Mouse (Mus musculus) kidney, postnatal 0 days (tissue): ENCODE data around the gene Snrnp35. TPM values are rescaled to one million over a fixed set of nuclear protein-coding genes. Genes with fewer than 3 reads are reported as not detected.

Source experiments
- ATAC-seq: fragments of 200-750 bp; cut with Nextera tagmentation; replicated peaks from 2 replicates; pipeline ENCODE4 v1.8.0; 2017; ENCODE audit warnings: low read depth, moderate number of reproducible peaks, moderate TSS enrichment, moderate library complexity; ENCODE audit not compliant: low FRiP score
- DNase-seq: peaks from one replicate; pipeline ENCODE4 v3.0.0-alpha.2; 2016; ENCODE audit warnings: low spot score
- H3K27ac ChIP-seq: fragments of 300-500 bp; sonication (generic); 2 replicates; pipeline ENCODE4 v1.5.1; 2014; ENCODE audit warnings: mild to moderate bottlenecking
- H3K27me3 ChIP-seq: fragments of 300-500 bp; sonication (generic); 2 replicates; pipeline ENCODE4 v1.6.1; 2014; ENCODE audit warnings: low read length, mixed read lengths; ENCODE audit not compliant: insufficient read depth
- H3K36me3 ChIP-seq: fragments of 300-500 bp; sonication (generic); 2 replicates; pipeline ENCODE4 v1.6.1; 2014; ENCODE audit warnings: low read length, mixed read lengths; ENCODE audit not compliant: insufficient read depth
- H3K4me1 ChIP-seq: fragments of 300-500 bp; sonication (generic); replicated peaks from 2 replicates; pipeline ENCODE4 v1.6.1; 2014; ENCODE audit warnings: antibody characterized with exemption, low read length, mixed read lengths; ENCODE audit not compliant: insufficient read depth
- H3K4me2 ChIP-seq: fragments of 300-500 bp; sonication (generic); 2 replicates; pipeline ENCODE4 v1.6.1; 2014; ENCODE audit warnings: mild to moderate bottlenecking, low read length, moderate library complexity, mixed read lengths
- H3K4me3 ChIP-seq: fragments of 300-500 bp; sonication (generic); replicated peaks from 2 replicates; pipeline ENCODE4 v1.5.1; 2014; ENCODE audit warnings: low read depth, low read length
- H3K9ac ChIP-seq: fragments of 300-500 bp; sonication (generic); 2 replicates; pipeline ENCODE4 v1.6.1; 2014; ENCODE audit warnings: low read depth, low read length
- H3K9me3 ChIP-seq: fragments of 300-500 bp; sonication (generic); replicated peaks from 2 replicates; pipeline ENCODE4 v1.6.1; 2016; ENCODE audit warnings: low read length, inconsistent platforms, mixed read lengths
- CTCF ChIP-seq: IDR thresholded peaks from 2 replicates; pipeline ENCODE4 v1.5.1; 2016; ENCODE audit warnings: antibody characterized with exemption, low read depth, mild to moderate bottlenecking, moderate library complexity
- WGBS: fragments of 180-500 bp; shearing (Covaris S2); extraction: QIAGEN DNeasy Blood & Tissue Kit; methylation state at CpG from one replicate; pipeline ENCODE4 v1.1.7; 2014; 5-methylcytosine and 5-hydroxymethylcytosine counted together
- polyA plus RNA-seq: library from polyadenylated mRNA; unstranded; fragments of >200 nt; fragmentation: Nextera tagmentation; extraction: Ambion mirVana; gene quantifications from 2 replicates; pipeline ENCODE4 v1.2.1, GENCODE M21; 2015

Snrnp35 gene
- polyA plus RNA-seq = 17.1 and 21.3 TPM in 2 replicates

GRCm38 (mm10) chr5:124482966-124483654, at the start of gene Snrnp35:
Gene Snrnp35 (plus strand): TSS chr5:124483134.
- Histone ChIP-seq H3K27ac (peak within 1 kb of the TSS; percentile 98), H3K36me3 (no peaks in the 10 kb centered on the region), H3K4me1 (peaks cover 11% of the 10 kb centered on the region), H3K9ac (peak within 1 kb of the TSS; percentile 84), H3K4me3 (peak within 1 kb of the TSS; percentile 66), H3K4me2 (peak within 1 kb of the TSS; percentile 51), H3K27me3 (no peaks in the 10 kb centered on the region), H3K9me3 (no peaks in the 10 kb centered on the region)
- peak; percentile 90 for ATAC-seq
- WGBS = under 1% methylated on average over 48 of the region's 48 CpGs
- DNase-seq = peak; percentile 92
- TF ChIP-seq CTCF = no peak

- 90% methylated on average over 5 of the region's 5 CpGs for WGBS
- no peaks in the 10 kb centered on the region for H3K36me3 ChIP-seq
- DNase-seq (no peak), ATAC-seq (no peak)
- H3K4me2 ChIP-seq = no peak overlapping the region
- H3K27ac ChIP-seq = no peak overlapping the region
- no peaks in the 10 kb centered on the region for H3K27me3 ChIP-seq
- no peak overlapping the region for H3K4me3 ChIP-seq
- no peak overlapping the region for H3K9ac ChIP-seq
- no peaks in the 10 kb centered on the region for H3K9me3 ChIP-seq
- peak; percentile 54 for TF ChIP-seq CTCF
- H3K4me1 ChIP-seq = 0 out of 2 replicates have a peak, but pooled peaks cover 4% of the 10 kb centered on the region
These were observed 44.7 kb upstream of the Snrnp35 start for GRCm38 (mm10) chr5:124438229-124438628.

- 73% methylated on average over 5 of the region's 5 CpGs for WGBS
- Histone ChIP-seq H3K4me3 (no peak overlapping the region), H3K27me3 (no peaks in the 10 kb centered on the region), H3K9me3 (no peaks in the 10 kb centered on the region), H3K27ac (0 out of 2 replicates have a peak overlapping the region, but pooled peaks have one; percentile 8), H3K4me1 (0 out of 2 replicates have a peak, but pooled peaks cover 4% of the 10 kb centered on the region), H3K9ac (no peak overlapping the region), H3K4me2 (peak overlapping the region; percentile 98; the same call in 1 of the 2 replicates), H3K36me3 (no peaks in the 10 kb centered on the region)
- ATAC-seq = no peak
- DNase-seq = no peak
- no peak for TF ChIP-seq CTCF
These were observed 44.2 kb upstream of the Snrnp35 start for GRCm38 (mm10) chr5:124438746-124439145.

GRCm38 (mm10) chr5:124439447-124440093, 43.4 kb upstream of the Snrnp35 start, which contains the start of gene Kmt5a:
Gene Kmt5a (plus strand): TSS chr5:124439930.
- DNase-seq (peak; percentile 98), ATAC-seq (peak; percentile 97)
- H3K4me2 ChIP-seq = peak within 1 kb of the TSS; percentile 98
- H3K36me3 ChIP-seq = no peaks in the 10 kb centered on the region
- peak within 1 kb of the TSS; percentile 89 for H3K27ac ChIP-seq
- H3K4me3 ChIP-seq = peak within 1 kb of the TSS; percentile 61
- TF ChIP-seq CTCF = peak; percentile 36; the same call in 1 of the 2 replicates
- no peaks in the 10 kb centered on the region for H3K27me3 ChIP-seq
- 1% methylated on average over 34 of the region's 34 CpGs for WGBS
- H3K9ac ChIP-seq = peak within 1 kb of the TSS; percentile 77
- H3K9me3 ChIP-seq = no peaks in the 10 kb centered on the region
- H3K4me1 ChIP-seq = peaks cover 5% of the 10 kb centered on the region

GRCm38 (mm10) chr5:124440094-124440701, 42.7 kb upstream of the Snrnp35 start:
- Histone ChIP-seq H3K4me2 (peak overlapping the region; percentile 98), H3K27me3 (no peaks in the 10 kb centered on the region), H3K36me3 (no peaks in the 10 kb centered on the region), H3K27ac (peak overlapping the region; percentile 89), H3K4me3 (peak overlapping the region; percentile 61), H3K9me3 (no peaks in the 10 kb centered on the region), H3K4me1 (peaks cover 10% of the 10 kb centered on the region), H3K9ac (peak overlapping the region; percentile 77)
- peak; percentile 52 for TF ChIP-seq CTCF
- ATAC-seq = no peak
- WGBS = under 1% methylated on average over 30 of the region's 30 CpGs
- peak; percentile 85 for DNase-seq

DNA sequence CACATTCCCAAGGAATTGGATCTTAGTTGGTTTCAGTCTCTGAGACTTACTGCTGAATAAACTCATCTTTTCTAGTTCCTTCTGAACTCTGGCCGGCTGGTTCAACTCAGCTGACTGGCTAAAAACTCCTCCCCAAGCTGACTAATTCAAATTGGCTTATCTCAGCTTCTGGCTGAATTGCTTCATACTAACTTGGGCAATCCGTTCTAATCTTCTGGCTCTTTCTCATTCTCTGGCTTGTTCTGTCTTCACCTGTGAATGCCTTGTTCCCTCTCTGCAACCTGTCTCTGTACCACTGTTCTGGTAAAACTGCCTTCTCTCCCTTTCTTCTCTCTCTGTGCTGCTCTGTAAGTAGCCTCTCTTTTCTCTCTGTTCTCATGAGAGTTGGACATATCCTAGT, 40.3 kb upstream of the Snrnp35 start:
- Histone ChIP-seq H3K27me3 (no peaks in the 10 kb centered on the region), H3K4me3 (no peak overlapping the region), H3K27ac (no peak overlapping the region), H3K9me3 (no peaks in the 10 kb centered on the region), H3K4me1 (peaks cover 10% of the 10 kb centered on the region), H3K9ac (no peak overlapping the region), H3K36me3 (0 out of 2 replicates have a peak, but pooled peaks cover 4% of the 10 kb centered on the region), H3K4me2 (no peak overlapping the region)
- ATAC-seq (no peak), DNase-seq (no peak)
- no peak for TF ChIP-seq CTCF
- WGBS = 90% methylated on average over 2 of the region's 2 CpGs
